Mouse (Mus musculus) neural tube, embryonic 14.5 days (tissue): ENCODE data around the gene Gm13023. TPM values are rescaled to one million over a fixed set of nuclear protein-coding genes. Genes with fewer than 3 reads are reported as not detected.
"Not testable (repeated sequence)": the region's sequence is repeated elsewhere in the genome, so short reads cannot be mapped to it uniquely, and the experiment has no call there.

Experiments used
- ATAC-seq: fragments of 200-750 bp; cut with Nextera tagmentation; 2 replicates; pipeline ENCODE4 v1.8.0; 2017; ENCODE audit warnings: low read depth, mild to moderate bottlenecking, moderate TSS enrichment, moderate library complexity
- H3K27ac ChIP-seq: fragments of 300-500 bp; sonication (generic); 2 replicates; pipeline ENCODE4 v1.5.1; 2014; ENCODE audit warnings: low read depth, mild to moderate bottlenecking, control low read depth, low read length, moderate library complexity, mixed read lengths
- H3K27me3 ChIP-seq: fragments of 300-500 bp; sonication (generic); 2 replicates; pipeline ENCODE4 v1.6.1; 2014; ENCODE audit warnings: low read length; ENCODE audit not compliant: control insufficient read depth, insufficient read depth
- H3K36me3 ChIP-seq: fragments of 300-500 bp; sonication (generic); 2 replicates; pipeline ENCODE4 v1.6.1; 2014; ENCODE audit warnings: low read length, mixed read lengths; ENCODE audit not compliant: control insufficient read depth, insufficient read depth
- H3K4me1 ChIP-seq: fragments of 300-500 bp; sonication (generic); 2 replicates; pipeline ENCODE4 v1.6.1; 2014; ENCODE audit warnings: low read length; ENCODE audit not compliant: control insufficient read depth, insufficient read depth
- H3K4me2 ChIP-seq: fragments of 300-500 bp; sonication (generic); 2 replicates; pipeline ENCODE4 v1.6.1; 2014; ENCODE audit warnings: mild to moderate bottlenecking, low read depth, low read length, control low read depth
- H3K4me3 ChIP-seq: fragments of 300-500 bp; sonication (generic); 2 replicates; pipeline ENCODE4 v1.5.1; 2014; ENCODE audit warnings: low read depth, low read length, control low read depth, mixed read lengths
- H3K9ac ChIP-seq: fragments of 300-500 bp; sonication (generic); replicated peaks from 2 replicates; pipeline ENCODE4 v1.6.1; 2014; ENCODE audit warnings: low read depth, mild to moderate bottlenecking, control low read depth, low read length, mixed read lengths
- H3K9me3 ChIP-seq: fragments of 300-500 bp; sonication (generic); 2 replicates; pipeline ENCODE4 v1.6.1; 2016; ENCODE audit warnings: low read length; ENCODE audit not compliant: control insufficient read depth
- WGBS: fragments of 180-500 bp; shearing (Covaris S2); extraction: QIAGEN DNeasy Blood & Tissue Kit; methylation state at CpG from one replicate; pipeline ENCODE4 v1.1.7; 2014; 5-methylcytosine and 5-hydroxymethylcytosine counted together
- polyA plus RNA-seq: library from polyadenylated mRNA; unstranded; fragments of >200 nt; fragmentation: Nextera tagmentation; extraction: Ambion mirVana; gene quantifications from 2 replicates; pipeline ENCODE4 v1.2.1, GENCODE M21; 2014

The Gm13023 gene
- polyA plus RNA-seq, result not detected in 2 replicates

DNA sequence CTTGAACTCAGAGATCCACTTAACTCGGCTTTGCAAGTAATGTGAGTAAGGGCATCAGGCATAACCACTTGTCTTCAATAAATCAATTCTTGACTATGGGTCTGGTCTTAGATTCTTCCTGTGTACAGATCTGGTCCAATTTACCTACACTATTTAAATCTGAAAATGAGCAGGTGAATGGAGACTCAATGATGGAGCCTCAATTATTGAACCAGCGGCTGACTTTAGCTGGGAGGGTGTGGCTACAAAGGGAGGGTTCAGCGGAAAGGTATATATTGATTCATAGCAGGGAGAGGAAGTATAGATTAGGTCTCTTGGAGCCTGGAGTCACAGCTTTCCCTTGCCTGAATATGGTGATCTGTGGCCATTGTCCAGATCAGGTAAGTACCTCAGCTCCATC is at the start of gene Gm13023:
Gene Gm13023, plus strand, starts transcription at position 301 of the 400 bp plus-strand sequence.
- not testable (repeated sequence) for H3K36me3 ChIP-seq, H3K9me3 ChIP-seq, H3K4me1 ChIP-seq, ATAC-seq, H3K27ac ChIP-seq, H3K4me3 ChIP-seq, H3K9ac ChIP-seq, H3K27me3 ChIP-seq, H3K4me2 ChIP-seq
- WGBS, result 93% methylated on average over 3 of the region's 3 CpGs

DNA sequence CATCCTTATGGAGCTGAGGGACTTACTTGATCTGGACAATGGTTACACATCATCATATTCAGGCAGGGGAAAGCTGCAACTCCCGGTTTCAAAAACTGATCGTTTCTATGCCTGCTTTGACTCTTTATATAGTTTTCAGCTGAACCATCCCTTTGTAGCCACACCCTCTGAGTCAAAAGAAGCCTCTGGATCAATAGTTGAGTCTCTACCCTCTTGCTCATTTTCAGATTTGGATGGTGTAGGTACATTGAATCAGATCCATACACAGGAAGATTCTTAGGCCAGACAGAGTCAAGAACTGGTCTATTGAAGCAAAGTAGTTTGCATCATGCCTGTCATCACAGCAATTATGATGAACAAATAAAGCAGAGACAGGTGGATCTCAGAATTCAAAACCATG is 26.8 kb downstream of the Gm13023 start, which contains the start of gene Gm13084:
Gene Gm13084, minus strand, starts transcription at position 101 of the 400 bp plus-strand sequence.
- Histone ChIP-seq H3K4me1 (no peaks in the 10 kb centered on the region), H3K4me3 (no peak within 1 kb of the TSS), H3K27ac (no peak within 1 kb of the TSS), H3K9ac (no peak within 1 kb of the TSS), H3K36me3 (no peaks in the 10 kb centered on the region), H3K9me3 (no peaks in the 10 kb centered on the region), H3K27me3 (no peaks in the 10 kb centered on the region), H3K4me2 (no peak within 1 kb of the TSS)
- ATAC-seq, result no peak
- WGBS, result 89% methylated on average over 2 of the region's 2 CpGs

Other genes with a start within 250 kb of the Gm13023 start
- gene BC080695, start 237.7 kb upstream of the Gm13023 start, polyA plus RNA-seq, result not detected in 2 replicates
- not detected in 2 replicates for gene Gm13057, start 237.6 kb upstream of the Gm13023 start, polyA plus RNA-seq
- not detected in 2 replicates for gene Gm13083, start 174.3 kb upstream of the Gm13023 start, polyA plus RNA-seq
- not detected in 2 replicates for gene Gm13088, start 132.1 kb upstream of the Gm13023 start, polyA plus RNA-seq
- not detected in 2 replicates for gene Gm13089, start 86.6 kb upstream of the Gm13023 start, polyA plus RNA-seq
- not detected in 2 replicates for gene Gm13078, start 69.9 kb upstream of the Gm13023 start, polyA plus RNA-seq
- not detected in 2 replicates for gene Gm13084, start 26.7 kb downstream of the Gm13023 start, polyA plus RNA-seq
- not detected in 2 replicates for gene Gm13103, start 57.1 kb downstream of the Gm13023 start, polyA plus RNA-seq
- gene Pramef6, start 111.0 kb downstream of the Gm13023 start, polyA plus RNA-seq, result not detected in 2 replicates
- not detected in 2 replicates for gene Pramef25, start 161.7 kb downstream of the Gm13023 start, polyA plus RNA-seq
- gene Gm13101, start 177.6 kb downstream of the Gm13023 start, polyA plus RNA-seq, result not detected in 2 replicates
- gene Pramef17, start 205.0 kb downstream of the Gm13023 start, polyA plus RNA-seq, result not detected in 2 replicates